Mouse (Mus musculus) fat pad, adult 2 months (tissue): ENCODE data around the gene Atp8b5.

Experiments used
- DNase-seq: peaks from one replicate; pipeline ENCODE4 v3.0.0-alpha.2; 2011; ENCODE audit warnings: low read depth, low spot score; ENCODE audit errors: extremely low read depth

The Atp8b5 gene

DNA sequence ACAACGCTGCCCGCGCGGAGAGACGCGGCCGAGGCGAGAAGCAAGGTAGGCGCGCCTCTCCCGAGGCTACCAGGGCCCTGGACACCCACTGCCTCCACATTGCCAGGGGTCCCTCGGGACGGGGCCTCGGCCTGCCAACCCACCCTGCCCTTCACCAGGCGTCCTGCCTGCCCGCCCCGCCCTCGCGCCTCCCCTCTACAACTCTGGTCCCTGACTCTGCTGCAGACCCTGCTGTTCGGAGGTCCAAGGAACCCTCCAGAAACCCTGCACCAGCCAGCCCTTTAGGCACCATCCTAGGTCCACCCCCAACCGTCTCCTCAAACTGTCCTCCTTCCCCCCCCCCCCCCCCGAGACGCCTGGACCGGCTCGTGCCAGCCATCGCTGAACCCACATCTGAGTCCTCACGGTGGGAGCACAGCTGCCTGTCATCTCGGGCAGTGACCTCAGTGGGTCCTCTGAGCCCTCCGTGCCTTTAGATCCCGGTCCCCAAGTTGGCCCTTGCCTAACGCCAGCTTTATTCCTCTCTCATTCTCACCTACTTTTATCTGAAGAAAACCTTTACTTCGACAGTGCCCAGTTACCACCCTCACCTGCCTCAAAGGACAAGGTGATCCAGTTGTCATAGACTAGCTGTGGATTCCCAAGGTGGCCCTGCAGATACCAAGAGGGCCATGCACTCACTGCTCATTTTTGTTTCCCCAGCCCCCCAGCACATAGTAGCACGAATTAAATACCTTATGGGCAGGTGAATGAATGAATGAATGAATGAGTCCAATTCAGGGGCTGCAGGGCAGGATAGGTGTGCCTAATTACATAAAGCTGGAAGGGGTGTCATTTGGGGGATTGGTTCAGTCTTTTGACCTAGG lies 115.4 kb downstream of the Atp8b5 start:
- DNase-seq = no peak

DNA sequence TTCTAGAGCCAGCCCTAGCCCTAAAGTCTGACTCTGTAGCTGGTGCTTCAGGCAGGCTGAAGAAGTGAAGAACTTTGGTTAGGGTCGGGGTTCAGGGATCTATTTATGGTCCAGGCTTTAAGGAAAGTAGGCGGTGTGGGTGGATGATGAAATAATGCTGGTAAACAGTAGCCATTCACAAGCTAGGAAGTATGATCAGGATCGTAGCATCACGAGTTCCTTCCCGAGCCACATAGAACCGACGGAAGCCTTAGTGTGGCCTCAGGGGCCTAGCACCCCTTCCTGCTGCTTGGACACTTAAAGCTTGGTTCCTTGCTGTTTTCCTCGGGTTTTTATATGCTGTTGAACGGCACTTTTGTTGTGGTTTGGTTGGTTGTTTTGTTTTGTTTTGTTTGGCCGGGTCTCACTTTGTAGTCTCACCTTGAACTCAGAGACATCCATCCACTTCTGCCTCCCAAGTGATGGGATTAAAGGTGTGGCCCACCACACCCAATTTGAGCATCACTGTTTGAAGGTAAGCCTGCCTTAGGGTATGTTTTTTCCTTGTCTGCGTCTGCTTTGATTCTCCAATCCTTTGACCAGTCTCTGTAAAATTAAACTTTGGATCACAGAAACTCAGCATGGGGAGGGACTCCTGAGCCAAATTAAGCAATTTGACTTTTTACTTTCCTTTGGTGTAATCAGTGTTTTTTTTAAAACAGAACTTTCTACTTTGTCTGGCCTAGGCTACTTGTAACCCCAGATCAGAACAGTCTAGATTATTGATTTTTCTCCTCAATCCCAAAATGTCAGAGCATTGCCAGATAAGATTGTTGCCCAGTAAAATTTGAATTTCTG lies 116.5 kb downstream of the Atp8b5 start:
- no peak for DNase-seq

DNA sequence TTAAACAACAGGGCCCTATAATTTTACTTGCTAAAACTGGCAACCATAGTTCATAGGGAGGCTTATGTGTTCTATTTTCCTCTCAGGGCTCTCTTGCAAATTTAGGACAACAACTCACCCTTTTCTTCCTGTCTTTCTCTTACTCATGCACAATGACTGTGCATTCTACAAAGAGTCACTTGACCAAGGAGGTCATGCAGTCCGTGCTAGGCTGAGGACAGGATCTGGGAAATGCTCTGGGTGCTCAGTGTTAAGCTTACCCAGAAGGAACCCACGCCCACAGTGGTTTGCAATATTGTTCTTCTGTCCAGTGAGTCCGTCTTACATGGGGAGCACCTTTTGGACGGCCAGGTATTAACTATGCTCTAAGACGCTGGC lies 117.1 kb downstream of the Atp8b5 start:
- peak; percentile 50 for DNase-seq

DNA sequence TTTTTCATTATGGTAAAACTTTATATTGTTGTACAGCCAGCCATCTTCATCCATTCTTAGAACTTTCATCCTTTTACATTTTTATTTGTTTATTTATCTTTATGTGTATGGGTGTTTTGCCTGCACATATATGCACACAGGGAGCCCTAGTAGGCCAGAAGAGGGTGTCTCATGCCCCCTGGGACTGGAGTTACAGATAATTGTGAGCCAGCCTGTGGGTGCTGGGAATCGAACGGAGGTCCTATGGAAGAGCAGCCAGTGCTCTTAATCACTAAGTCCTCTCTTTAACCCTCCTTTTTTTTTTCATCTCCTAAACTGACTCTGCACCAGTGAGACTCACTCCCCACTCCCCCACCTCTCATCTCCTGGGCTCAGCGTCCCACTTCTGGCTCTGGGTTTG lies 117.6 kb downstream of the Atp8b5 start:
- DNase-seq = no peak

DNA sequence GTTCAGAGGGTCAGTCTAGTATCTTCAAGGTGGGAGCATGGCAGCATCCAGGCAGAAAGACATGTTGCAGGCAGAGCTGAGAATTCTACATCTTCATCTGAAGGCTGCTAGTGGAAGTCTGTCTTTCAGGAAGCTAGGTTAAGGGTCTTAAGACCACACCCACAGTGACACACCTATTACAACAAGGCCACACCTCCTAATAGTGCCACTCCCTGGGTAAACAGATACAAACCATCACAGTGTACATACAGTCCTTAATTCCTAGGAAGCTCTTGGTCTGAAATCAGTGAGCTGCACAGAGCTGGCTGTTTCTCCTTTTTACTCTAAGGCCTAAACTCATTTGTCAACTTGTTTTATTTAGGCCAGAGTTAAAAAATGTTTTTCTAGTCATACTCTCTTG lies 120.0 kb downstream of the Atp8b5 start:
- no peak for DNase-seq

DNA sequence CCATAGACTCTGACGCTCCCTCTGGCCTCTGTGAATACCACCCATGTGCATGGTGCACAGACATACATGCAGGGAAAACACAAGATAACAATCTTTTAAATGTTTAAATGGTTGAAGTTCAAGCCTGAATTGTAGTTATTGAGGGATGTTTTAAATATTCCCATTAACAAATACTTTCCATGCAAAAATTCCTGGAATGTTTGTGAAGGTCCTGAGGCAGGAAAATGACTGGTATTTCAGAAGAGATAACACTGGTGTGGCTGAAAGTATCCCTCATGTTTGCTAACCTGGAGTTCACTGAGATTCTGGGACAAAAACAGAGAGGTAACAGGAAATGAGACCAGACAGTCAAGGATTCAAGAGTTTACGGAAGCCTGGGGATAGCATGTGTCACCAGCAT lies 122.4 kb downstream of the Atp8b5 start:
- DNase-seq = no peak

DNA sequence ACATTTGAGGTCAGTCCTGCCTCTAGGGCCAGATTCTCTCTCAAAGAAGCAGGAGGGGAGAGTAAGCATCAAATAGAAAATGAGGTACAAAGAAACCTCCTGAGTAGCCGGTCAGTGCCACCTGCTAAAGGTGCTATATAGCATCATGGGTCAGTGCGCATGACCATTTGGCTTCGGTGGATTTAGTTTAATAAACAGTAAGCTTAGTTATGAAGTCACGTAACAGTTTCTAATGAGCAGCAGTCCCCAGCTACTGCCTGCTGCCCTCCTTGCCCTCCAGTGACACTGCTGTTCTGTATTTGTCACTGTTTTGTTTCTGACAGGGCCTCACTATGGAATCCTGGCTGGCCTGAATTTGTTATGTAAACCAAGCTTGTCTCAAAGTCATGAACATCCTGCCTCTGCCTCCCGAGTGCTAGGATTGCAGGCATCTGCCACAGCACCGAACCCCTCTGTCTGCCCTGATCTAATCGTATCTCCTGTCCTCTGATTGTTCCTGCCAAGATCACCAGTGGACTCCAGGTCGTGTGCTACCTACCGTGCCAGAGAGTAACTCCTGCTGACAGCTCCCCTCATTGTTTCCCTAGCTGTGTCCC lies 123.0 kb downstream of the Atp8b5 start:
- DNase-seq = no peak

DNA sequence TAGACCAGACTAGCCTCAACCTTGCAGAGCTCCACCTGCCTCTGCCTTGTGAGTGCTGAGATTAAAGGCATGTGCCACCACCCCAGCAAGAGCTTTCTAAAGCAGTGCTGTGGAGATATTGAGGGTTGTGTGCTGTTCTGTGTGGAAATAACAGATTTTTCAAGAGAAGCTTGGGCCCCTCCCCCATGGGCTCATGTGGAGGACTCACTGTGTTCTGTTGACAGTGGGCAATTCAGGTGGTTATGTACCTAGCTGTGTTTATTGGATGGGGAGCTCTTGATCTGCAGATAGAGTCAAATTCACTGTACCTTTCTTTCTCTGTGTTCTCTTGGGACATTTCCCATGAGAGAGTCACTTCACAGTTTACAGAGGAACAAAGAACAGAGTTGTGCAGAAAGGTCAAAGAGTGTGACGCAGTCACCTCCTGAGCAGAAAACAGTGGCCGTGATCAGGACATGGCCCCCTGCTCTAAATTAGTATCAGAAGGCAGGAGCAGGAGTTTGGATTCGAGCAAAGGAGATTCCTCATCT lies 124.6 kb downstream of the Atp8b5 start:
- DNase-seq = no peak

DNA sequence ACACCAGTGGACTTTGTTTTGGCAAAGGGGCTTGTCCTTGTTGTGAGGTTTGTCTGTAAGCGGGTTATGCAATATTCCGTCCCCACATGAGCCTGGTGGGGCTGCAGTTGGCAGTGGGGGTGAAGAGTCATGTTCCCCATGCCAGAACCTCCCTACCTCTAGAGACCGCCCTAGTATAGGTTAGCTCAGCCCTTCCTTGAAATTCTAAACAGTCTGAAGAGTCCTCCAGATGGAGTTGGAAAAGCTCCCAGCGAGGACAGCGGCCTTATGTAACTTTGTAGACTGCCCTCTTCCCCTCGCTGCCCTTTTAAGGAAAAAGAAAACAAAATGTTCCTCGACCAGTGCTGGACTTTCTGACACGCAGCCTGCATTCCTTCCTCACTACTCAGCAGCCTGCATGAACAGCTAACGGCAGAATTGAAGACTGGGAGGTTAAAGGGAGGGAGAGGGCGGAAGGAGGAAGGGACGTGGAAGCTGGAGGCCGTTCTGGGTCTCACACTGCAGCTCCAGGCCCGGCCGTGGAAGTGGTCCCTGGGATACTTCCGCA lies 127.5 kb downstream of the Atp8b5 start:
- DNase-seq = no peak

DNA sequence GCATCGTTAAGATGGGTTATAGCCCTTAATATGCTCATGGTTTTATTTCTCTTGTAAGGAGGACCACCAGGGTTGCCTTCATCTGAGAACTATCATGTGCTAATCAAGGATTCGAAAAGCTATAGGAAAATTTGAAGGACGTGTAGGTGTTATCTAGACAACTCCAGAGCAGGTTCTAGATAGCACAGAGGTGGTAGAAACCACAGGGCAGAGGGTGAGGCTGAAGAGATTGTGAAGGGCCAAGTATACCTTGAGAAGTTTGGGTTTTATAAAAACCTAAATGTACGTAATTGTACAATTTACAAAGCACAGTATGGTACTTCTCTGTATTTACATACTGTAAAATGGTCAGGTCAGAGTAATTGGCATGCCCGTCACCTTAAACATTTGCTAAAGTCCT lies 128.2 kb downstream of the Atp8b5 start:
- DNase-seq = no peak

DNA sequence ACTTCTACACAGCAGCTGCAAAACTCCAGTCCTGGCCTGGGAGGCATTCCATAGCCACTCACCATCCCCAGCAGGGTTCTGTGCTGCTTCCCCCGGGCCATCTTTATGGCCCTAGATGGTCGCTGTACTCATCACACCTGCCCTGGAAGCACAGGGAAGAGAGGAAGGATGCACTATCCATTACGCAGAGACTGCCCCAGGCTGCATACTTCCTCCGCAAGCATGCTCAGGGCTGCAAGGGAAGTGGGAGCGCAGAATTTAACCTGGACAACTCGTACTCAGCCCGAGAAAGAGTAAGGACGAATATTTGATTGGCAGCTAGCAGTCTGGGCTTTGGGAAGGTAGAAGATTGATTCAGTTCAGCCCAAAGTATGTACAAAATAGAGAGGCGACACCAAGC lies 128.9 kb downstream of the Atp8b5 start:
- DNase-seq = no peak

DNA sequence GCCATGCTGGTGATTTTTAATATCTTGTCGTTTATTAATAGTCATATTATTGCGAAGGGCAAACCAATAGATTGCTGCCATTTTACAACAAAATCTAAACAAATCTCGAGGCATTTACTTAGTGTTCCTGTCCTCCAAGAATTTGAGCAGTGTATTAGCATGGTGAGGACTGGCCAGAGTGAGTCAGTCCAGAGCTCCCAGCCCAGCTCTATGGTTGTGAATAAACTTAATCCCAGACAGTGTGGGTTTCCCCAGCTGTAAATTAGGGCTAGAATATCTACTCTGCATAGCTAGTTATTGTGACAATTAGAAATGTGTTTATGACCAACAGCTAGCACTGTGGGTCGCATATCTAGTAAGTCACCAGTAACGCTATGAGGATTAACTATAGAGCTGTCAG lies 129.4 kb downstream of the Atp8b5 start:
- no peak for DNase-seq

DNA sequence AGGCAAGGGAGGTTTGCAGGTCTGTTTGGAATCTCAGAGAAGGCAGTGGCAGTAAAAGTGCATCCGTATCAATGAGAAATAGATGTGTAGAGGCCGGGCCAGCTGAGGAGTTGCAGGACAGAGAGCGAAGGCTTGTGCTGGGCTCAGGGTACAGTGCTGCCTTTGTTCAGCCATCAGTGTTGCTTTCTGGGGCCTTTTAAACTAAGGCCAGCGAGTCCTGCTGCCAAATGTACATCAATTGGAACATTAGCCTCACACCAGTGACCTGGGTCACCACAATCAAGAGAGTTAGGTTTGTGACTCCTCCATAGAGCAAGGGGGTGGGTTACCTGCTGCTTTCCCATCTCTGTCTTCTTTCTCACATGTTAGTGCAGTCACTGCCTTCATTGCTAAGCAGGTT lies 131.1 kb downstream of the Atp8b5 start:
- DNase-seq = no peak

DNA sequence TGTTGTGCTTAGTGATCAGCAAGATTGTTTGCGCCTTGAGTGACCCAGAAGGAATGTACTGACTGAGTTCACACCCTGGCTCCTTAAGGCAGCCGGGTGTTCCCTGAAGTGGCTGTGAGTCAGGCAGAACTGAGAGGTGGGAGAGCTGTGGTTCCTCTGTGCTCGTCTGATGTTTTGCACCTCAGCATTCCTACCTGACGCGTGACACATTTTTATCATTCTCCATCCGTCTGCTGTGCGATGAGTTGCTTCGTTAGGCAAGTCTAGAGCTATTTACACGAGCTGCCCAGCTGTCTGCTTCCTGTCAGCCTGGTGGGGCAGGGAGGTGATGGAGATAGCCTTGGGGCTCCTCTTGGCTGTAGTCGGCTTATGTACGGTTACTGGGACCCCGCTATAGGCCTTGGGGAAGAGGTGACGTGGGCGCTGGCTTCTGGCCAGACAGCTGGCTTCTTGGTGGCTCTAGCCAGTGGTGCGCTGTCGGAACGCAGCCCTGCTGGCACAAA lies 131.9 kb downstream of the Atp8b5 start:
- DNase-seq = no peak

DNA sequence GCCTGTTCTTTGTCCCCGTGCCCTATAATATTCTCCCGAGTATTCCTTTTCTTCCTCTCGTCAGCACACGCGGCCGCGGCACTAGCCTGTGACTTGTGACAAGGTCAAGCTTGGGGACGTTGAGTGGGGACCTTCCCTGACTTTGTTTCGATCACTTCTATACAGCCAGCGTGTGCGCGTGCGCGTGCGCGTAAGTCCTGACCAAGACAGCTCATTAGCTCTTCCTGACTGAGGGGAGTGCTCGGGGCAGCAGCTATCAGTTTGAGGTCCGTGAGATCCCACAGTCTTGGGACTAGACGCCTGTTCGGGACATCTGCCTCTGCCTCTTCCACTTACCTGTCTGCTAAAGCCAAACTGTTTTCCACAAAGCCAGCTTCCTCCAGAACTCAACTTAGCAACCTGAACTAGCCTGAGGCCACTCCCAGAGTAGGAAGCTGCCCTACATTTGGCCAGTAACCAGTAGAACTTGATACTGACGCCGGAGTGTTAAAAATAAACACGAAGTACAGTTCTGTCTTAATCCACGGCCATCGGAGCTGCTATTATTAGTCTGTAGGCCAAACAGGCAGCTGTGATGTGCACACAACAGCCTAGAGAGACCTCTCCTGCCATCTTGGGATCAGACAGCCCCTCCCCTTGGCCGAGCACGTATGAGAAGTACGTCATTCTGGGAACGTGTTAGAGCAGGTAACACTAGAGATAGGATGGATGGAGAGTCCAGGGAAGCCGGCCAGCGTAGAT lies 132.6 kb downstream of the Atp8b5 start:
- no peak for DNase-seq

DNA sequence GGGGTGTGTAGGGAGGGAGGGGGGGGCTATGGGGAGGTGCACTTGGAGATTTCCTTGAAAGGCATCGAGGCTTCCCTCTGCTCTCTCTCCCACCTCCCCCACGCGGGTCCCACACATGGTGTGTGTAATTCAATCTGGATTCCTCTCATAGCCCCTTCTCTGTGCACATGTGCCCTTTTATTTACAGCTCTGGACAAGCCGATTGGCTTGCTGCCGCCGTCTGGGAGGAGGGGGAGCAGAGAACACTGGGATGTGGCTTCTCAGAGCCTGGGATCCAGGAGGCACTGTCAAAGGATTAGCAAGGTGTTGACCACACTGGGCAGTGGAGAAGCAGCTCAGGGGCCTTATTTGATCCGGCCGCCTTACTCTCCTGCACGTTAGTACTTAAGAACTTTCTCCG lies 134.0 kb downstream of the Atp8b5 start:
- no peak for DNase-seq

DNA sequence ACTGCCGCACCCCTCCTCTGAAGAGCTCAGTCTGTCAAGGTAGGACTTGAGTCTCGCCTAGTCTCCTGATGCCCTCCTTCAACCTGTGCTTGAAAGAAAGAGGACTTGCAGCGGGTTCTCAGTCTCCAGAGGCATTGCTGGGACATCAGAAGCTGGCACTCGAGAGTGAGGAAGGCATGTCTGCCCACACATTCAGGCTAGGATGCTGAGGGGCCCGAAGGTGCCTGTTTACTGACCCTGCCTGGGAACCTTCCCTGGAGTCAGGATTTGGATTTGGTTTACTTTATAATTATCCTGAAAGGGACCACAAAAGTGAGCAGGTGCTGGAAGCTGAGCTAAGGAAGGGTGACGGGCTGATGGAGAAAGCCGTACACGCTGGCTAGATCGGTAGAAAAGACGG lies 134.5 kb downstream of the Atp8b5 start:
- DNase-seq = no peak

DNA sequence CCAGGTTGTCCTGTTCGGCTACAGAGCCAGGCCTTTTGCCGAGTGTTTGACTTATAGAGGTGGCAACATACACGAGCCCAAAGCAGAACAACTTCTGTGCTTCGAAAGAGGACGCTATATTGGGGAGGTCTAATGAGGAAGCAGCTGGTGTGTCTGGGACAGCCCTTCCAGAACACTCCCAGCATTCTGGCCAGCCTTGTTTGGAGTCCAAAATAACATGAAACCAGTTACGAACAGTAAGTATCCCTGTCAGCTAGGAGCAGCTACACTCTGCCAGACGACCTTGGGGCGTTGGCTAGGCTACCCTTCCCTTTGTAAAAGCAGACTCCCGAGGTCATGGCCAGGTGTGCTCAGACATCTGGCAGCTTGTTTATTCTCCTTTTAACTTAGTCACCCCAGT lies 135.3 kb downstream of the Atp8b5 start:
- no peak for DNase-seq

DNA sequence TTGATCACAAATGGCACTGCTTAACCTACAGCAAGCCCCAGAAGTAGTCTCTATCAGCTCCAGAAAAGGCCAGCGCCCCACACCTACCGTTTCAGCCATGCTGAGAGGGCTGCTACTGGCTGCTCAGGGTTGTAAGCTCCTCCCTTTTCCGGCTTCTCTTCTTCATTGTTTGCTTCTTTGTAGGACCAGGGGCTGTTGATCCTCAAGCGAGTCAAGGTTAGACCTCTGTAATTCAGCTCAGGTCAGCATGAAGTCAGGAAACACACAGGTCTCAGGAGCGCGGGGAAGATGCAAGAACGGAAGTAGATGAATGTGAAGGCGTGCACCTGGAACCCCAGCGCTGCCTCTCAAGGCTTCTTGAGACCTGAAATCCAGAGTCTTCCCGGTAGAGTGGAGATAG lies 137.7 kb downstream of the Atp8b5 start:
- DNase-seq = no peak

DNA sequence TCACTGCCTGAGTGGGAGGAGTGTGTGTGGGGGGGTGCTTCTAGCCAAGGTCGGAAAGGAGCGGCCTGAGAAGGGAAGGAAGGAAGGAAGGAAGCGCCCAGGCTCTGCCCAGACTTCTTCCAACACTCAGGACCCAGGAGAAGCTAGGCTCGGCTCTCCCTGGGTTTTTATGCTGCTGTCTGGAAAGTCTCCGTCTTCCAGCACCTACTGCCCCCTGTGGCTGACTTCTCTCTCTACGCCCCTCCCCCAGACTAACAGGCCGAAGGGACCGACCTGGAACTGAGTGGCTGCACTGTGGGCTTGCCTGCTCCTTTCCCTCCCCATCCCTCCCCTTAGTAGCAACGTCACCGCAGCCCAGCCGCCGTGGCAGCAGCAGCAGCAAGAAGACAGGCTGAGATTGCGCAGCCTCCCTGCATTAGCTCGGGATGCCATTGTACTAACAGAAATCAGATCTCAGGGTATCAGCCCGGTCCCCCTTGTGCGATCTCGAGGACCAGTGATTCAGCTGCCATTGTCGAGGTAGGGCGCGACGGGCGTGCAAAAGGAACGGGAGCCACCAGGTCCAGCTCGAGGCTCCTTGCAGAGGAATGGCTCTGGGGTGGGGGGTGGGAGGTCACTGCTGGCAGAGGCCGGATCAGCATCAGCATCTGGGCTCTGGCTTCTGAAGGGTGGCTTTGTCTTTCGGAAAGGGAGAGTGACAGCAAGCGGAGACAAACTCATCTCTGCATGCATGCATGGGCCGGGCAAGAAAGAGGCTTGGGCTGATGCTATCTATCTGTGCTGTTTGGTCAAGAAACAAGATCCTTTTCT lies 139.4 kb downstream of the Atp8b5 start:
- no peak for DNase-seq
